Mouse (Mus musculus) C2C12 (cell line): Measurements from ENCODE around the gene Fam172a.

Experiments used
- CTCF ChIP-seq: IDR thresholded peaks from one replicate; pipeline ENCODE4 v1.5.1; 2011; ENCODE audit not compliant: control insufficient read depth, insufficient read depth, insufficient read length
- MAX ChIP-seq: IDR thresholded peaks from one replicate; pipeline ENCODE4 v1.6.1; 2011; ENCODE audit warnings: mild to moderate bottlenecking, control low read depth
- MYOD1 ChIP-seq: IDR thresholded peaks from one replicate; pipeline ENCODE4 v1.6.1; 2011; ENCODE audit warnings: low read depth; ENCODE audit not compliant: control insufficient read depth, insufficient read length
- USF1 ChIP-seq: IDR thresholded peaks from one replicate; pipeline ENCODE4 v1.6.1; 2011; ENCODE audit warnings: low read depth, mild to moderate bottlenecking, control low read depth, moderate library complexity

GRCm38 (mm10) chr13:78187833-78188232 is 486.0 kb downstream of the Fam172a start:
- TF ChIP-seq USF1 = no peak
- no peak for TF ChIP-seq CTCF
- no peak for TF ChIP-seq MAX
- TF ChIP-seq MYOD1 = no peak
